Mouse (Mus musculus) forebrain, embryonic 15.5 days (tissue): ENCODE measurements around the gene Shisa8. TPM values are rescaled to one million over a fixed set of nuclear protein-coding genes. Genes with fewer than 3 reads are reported as not detected.

Experiments
- ATAC-seq: fragments of 200-750 bp; cut with Nextera tagmentation; replicated peaks from 2 replicates; pipeline ENCODE4 v1.8.0; 2017; ENCODE audit warnings: mild to moderate bottlenecking, moderate TSS enrichment, moderate library complexity
- H3K27ac ChIP-seq: fragments of 300-500 bp; sonication (generic); replicated peaks from 2 replicates; pipeline ENCODE4 v1.5.1; 2015; ENCODE audit warnings: mild to moderate bottlenecking, inconsistent platforms
- H3K27me3 ChIP-seq: fragments of 300-500 bp; sonication (generic); 2 replicates; pipeline ENCODE4 v1.6.1; 2015; ENCODE audit warnings: inconsistent platforms
- H3K36me3 ChIP-seq: fragments of 300-500 bp; sonication (generic); 2 replicates; pipeline ENCODE4 v1.6.1; 2015; ENCODE audit warnings: mild to moderate bottlenecking, inconsistent platforms
- H3K4me1 ChIP-seq: fragments of 300-500 bp; sonication (generic); 2 replicates; pipeline ENCODE4 v1.6.1; 2015; ENCODE audit warnings: inconsistent platforms
- H3K4me2 ChIP-seq: fragments of 300-500 bp; sonication (generic); replicated peaks from 2 replicates; pipeline ENCODE4 v1.6.1; 2015; ENCODE audit warnings: mild to moderate bottlenecking, inconsistent platforms
- H3K4me3 ChIP-seq: fragments of 300-500 bp; sonication (generic); 2 replicates; pipeline ENCODE4 v1.5.1; 2015; ENCODE audit warnings: mild to moderate bottlenecking, inconsistent platforms
- H3K9ac ChIP-seq: fragments of 300-500 bp; sonication (generic); replicated peaks from 2 replicates; pipeline ENCODE4 v1.6.1; 2015; ENCODE audit warnings: mild to moderate bottlenecking, inconsistent platforms
- H3K9me3 ChIP-seq: fragments of 300-500 bp; sonication (generic); 2 replicates; pipeline ENCODE4 v1.6.1; 2016; ENCODE audit warnings: inconsistent platforms
- WGBS: fragments of 180-500 bp; shearing (Covaris S2); methylation state at CpG from one replicate; pipeline ENCODE4 v1.1.7; 2015; ENCODE audit warnings: mixed read lengths; 5-methylcytosine and 5-hydroxymethylcytosine counted together
- polyA plus RNA-seq: library from polyadenylated mRNA; unstranded; fragments of >200 nt; fragmentation: Nextera tagmentation; extraction: Ambion mirVana; gene quantifications from 2 replicates; pipeline ENCODE4 v1.2.1, GENCODE M21; 2015

The Shisa8 gene
- polyA plus RNA-seq, 1 experiment from 2014 or later: 0.69 TPM

GRCm38 (mm10) chr15:82235661-82236060, 23.0 kb upstream of the Shisa8 start:
- no peak overlapping the region for H3K27ac ChIP-seq
- no peak overlapping the region for H3K4me2 ChIP-seq
- no peak overlapping the region for H3K4me3 ChIP-seq
- WGBS: 71% methylated on average over 10 of the region's 10 CpGs
- no peaks in the 10 kb centered on the region for H3K36me3 ChIP-seq
- ATAC-seq: no peak
- H3K4me1 ChIP-seq: peaks cover 11% of the 10 kb centered on the region
- no peaks in the 10 kb centered on the region for H3K27me3 ChIP-seq
- H3K9me3 ChIP-seq: no peaks in the 10 kb centered on the region
- H3K9ac ChIP-seq: no peak overlapping the region

- 74% methylated on average over 4 of the region's 4 CpGs for WGBS
Measured at GRCm38 (mm10) chr15:82232651-82233050, 20.0 kb upstream of the Shisa8 start.

GRCm38 (mm10) chr15:82231591-82232378, 19.2 kb upstream of the Shisa8 start:
- H3K4me3 ChIP-seq: no peak overlapping the region
- H3K9ac ChIP-seq: no peak overlapping the region
- H3K27me3 ChIP-seq: no peaks in the 10 kb centered on the region
- WGBS: 47% methylated on average over 11 of the region's 11 CpGs
- no peak for ATAC-seq
- H3K27ac ChIP-seq: peak overlapping the region; percentile 23; the same call in 1 of the 2 replicates
- H3K4me2 ChIP-seq: no peak overlapping the region
- H3K36me3 ChIP-seq: no peaks in the 10 kb centered on the region
- H3K9me3 ChIP-seq: no peaks in the 10 kb centered on the region
- peaks cover 11% of the 10 kb centered on the region for H3K4me1 ChIP-seq

More at GRCm38 (mm10) chr15:82232651-82233050, 20.0 kb upstream of the Shisa8 start:
- Histone ChIP-seq H3K36me3 (no peaks in the 10 kb centered on the region), H3K9me3 (no peaks in the 10 kb centered on the region), H3K27me3 (no peaks in the 10 kb centered on the region), H3K27ac (no peak overlapping the region), H3K4me2 (no peak overlapping the region), H3K9ac (no peak overlapping the region), H3K4me1 (peaks cover 11% of the 10 kb centered on the region), H3K4me3 (no peak overlapping the region)
- no peak for ATAC-seq

- Histone ChIP-seq H3K9ac (no peak overlapping the region), H3K4me1 (peaks cover 11% of the 10 kb centered on the region), H3K27me3 (no peaks in the 10 kb centered on the region), H3K4me3 (no peak overlapping the region), H3K9me3 (no peaks in the 10 kb centered on the region), H3K36me3 (no peaks in the 10 kb centered on the region), H3K27ac (no peak overlapping the region), H3K4me2 (no peak overlapping the region)
- peak; percentile 57; the same call in 1 of the 2 replicates for ATAC-seq
- WGBS: 81% methylated on average over 4 of the region's 4 CpGs
Measured at GRCm38 (mm10) chr15:82231100-82231499, 18.5 kb upstream of the Shisa8 start.

GRCm38 (mm10) chr15:82230098-82230611, 17.5 kb upstream of the Shisa8 start:
- H3K4me3 ChIP-seq: no peak overlapping the region
- no peaks in the 10 kb centered on the region for H3K9me3 ChIP-seq
- no peak overlapping the region for H3K27ac ChIP-seq
- H3K36me3 ChIP-seq: no peaks in the 10 kb centered on the region
- H3K4me1 ChIP-seq: peaks cover 11% of the 10 kb centered on the region
- H3K9ac ChIP-seq: no peak overlapping the region
- no peak overlapping the region for H3K4me2 ChIP-seq
- WGBS: 67% methylated on average over 6 of the region's 6 CpGs
- no peaks in the 10 kb centered on the region for H3K27me3 ChIP-seq
- no peak for ATAC-seq

GRCm38 (mm10) chr15:82229542-82230045, 17.0 kb upstream of the Shisa8 start:
- Histone ChIP-seq H3K4me3 (no peak overlapping the region), H3K27ac (no peak overlapping the region), H3K27me3 (no peaks in the 10 kb centered on the region), H3K9ac (no peak overlapping the region), H3K4me2 (no peak overlapping the region), H3K4me1 (peaks cover 11% of the 10 kb centered on the region), H3K9me3 (no peaks in the 10 kb centered on the region), H3K36me3 (no peaks in the 10 kb centered on the region)
- WGBS: 35% methylated on average over 11 of the region's 11 CpGs
- ATAC-seq: no peak

- 95% methylated on average over 5 of the region's 5 CpGs for WGBS
Measured at GRCm38 (mm10) chr15:82225769-82226168, 13.2 kb upstream of the Shisa8 start.

GRCm38 (mm10) chr15:82224602-82225215, 12.1 kb upstream of the Shisa8 start:
- Histone ChIP-seq H3K4me1 (peaks cover 10% of the 10 kb centered on the region), H3K9ac (no peak overlapping the region), H3K27ac (no peak overlapping the region), H3K36me3 (no peaks in the 10 kb centered on the region), H3K4me2 (peak overlapping the region; percentile 59), H3K9me3 (no peaks in the 10 kb centered on the region), H3K4me3 (peak overlapping the region; percentile 33; the same call in 1 of the 2 replicates), H3K27me3 (0 out of 2 replicates have a peak, but pooled peaks cover 3% of the 10 kb centered on the region)
- 37% methylated on average over 7 of the region's 7 CpGs for WGBS
- ATAC-seq: no peak

More at GRCm38 (mm10) chr15:82225769-82226168, 13.2 kb upstream of the Shisa8 start:
- Histone ChIP-seq H3K27ac (no peak overlapping the region), H3K4me1 (peaks cover 10% of the 10 kb centered on the region), H3K4me3 (no peak overlapping the region), H3K9ac (no peak overlapping the region), H3K27me3 (0 out of 2 replicates have a peak, but pooled peaks cover 3% of the 10 kb centered on the region), H3K9me3 (no peaks in the 10 kb centered on the region), H3K4me2 (no peak overlapping the region), H3K36me3 (no peaks in the 10 kb centered on the region)
- no peak for ATAC-seq

GRCm38 (mm10) chr15:82223657-82224601, 11.3 kb upstream of the Shisa8 start, which contains the start of gene Tnfrsf13c:
Gene Tnfrsf13c, minus strand, starts transcription at chr15:82224369.
- Histone ChIP-seq H3K27ac (no peak within 1 kb of the TSS), H3K9me3 (no peaks in the 10 kb centered on the region), H3K27me3 (0 out of 2 replicates have a peak, but pooled peaks cover 3% of the 10 kb centered on the region), H3K9ac (peak within 1 kb of the TSS; percentile 42), H3K4me3 (peak within 1 kb of the TSS; percentile 33), H3K4me2 (peak within 1 kb of the TSS; percentile 59), H3K4me1 (peaks cover 10% of the 10 kb centered on the region), H3K36me3 (no peaks in the 10 kb centered on the region)
- ATAC-seq: 0 out of 2 replicates have a peak, but pooled peaks have one; percentile 55
- 2% methylated on average over 40 of the region's 44 CpGs for WGBS

- Histone ChIP-seq H3K27ac (no peak overlapping the region), H3K4me3 (no peak overlapping the region), H3K27me3 (0 out of 2 replicates have a peak, but pooled peaks cover 3% of the 10 kb centered on the region), H3K9ac (no peak overlapping the region), H3K36me3 (no peaks in the 10 kb centered on the region), H3K4me1 (peaks cover 10% of the 10 kb centered on the region), H3K9me3 (no peaks in the 10 kb centered on the region), H3K4me2 (peak overlapping the region; percentile 59; the same call in 1 of the 2 replicates)
- WGBS: 65% methylated on average over 7 of the region's 7 CpGs
- no peak for ATAC-seq
Measured at GRCm38 (mm10) chr15:82223251-82223650, 10.6 kb upstream of the Shisa8 start.
